In the genomic region with DNA sequence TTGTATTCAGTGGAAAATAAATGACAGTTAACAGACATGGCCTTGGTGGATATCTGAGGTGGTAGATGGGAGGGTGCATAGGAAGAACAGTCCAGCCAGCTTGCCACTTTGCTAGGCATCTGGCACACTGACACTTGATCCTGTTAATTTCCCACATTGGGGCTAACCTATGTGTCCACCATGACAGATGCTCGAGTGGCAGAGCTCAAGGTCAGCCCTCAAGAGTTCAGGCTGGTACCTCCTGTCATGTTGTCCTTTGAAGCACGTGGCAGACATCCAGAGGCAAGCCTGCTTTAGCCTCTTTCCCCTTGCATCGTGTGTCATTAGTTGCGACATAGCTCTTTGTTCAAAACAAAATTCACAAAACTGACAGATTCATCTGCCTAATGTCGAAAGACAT, we compare ENCODE assay signal across 13 mouse cellular contexts.
A peak's percentile ranks its signal among the peaks of the same experiment; 100 is the strongest.
DNase-seq lines count a peak whose midpoint lies in the region; ATAC-seq and TF ChIP-seq lines count a peak whose summit lies in the region.
"Had no signal": no experiment of that assay in that cellular context is flagged by ENCODE, and none has a peak within 500 bp of the region (broad histone marks: within the 10 kb centered on the region; RNA-seq: fewer than 3 reads in every experiment).

No protein-coding gene starts in this region.

- peak overlapping the region; percentile 31; the same call in 1 of the 2 replicates for H3K27ac ChIP-seq in midbrain, embryonic 13.5 days
- no peak overlapping the region for H3K27ac ChIP-seq in midbrain, embryonic 11.5 days (ENCODE audit: low read depth, low read length)
- no peak overlapping the region for H3K27ac ChIP-seq in hindbrain, embryonic 12.5 days
- H3K27ac ChIP-seq in kidney, embryonic 16.5 days (ENCODE audit: low read length): no peak overlapping the region
- H3K27ac ChIP-seq: kidney, postnatal 0 days had no signal

- H3K9ac ChIP-seq in midbrain, embryonic 13.5 days (replicated peaks): no peak overlapping the region
- H3K9ac ChIP-seq in midbrain, embryonic 11.5 days (ENCODE audit: low read length): no peak overlapping the region
- H3K9ac ChIP-seq in hindbrain, embryonic 12.5 days: no peak overlapping the region
- H3K9ac ChIP-seq in kidney, embryonic 16.5 days (replicated peaks; ENCODE audit: low read length): no peak overlapping the region

- TF ChIP-seq CTCF in brain, embryonic 14.5 days (IDR thresholded peaks at IDR 0.05; ENCODE audit: borderline replicate concordance, extremely low read depth, insufficient read depth, insufficient read length): no peak

- no peaks in the 10 kb centered on the region for H3K27me3 ChIP-seq in midbrain, embryonic 13.5 days
- no peaks in the 10 kb centered on the region for H3K27me3 ChIP-seq in midbrain, embryonic 11.5 days (ENCODE audit: control insufficient read depth, insufficient read depth, low read length)
- no peaks in the 10 kb centered on the region for H3K27me3 ChIP-seq in hindbrain, embryonic 12.5 days
- H3K27me3 ChIP-seq in kidney, embryonic 16.5 days (ENCODE audit: insufficient read depth, low read length): no peaks in the 10 kb centered on the region

- no peak overlapping the region for H3K4me3 ChIP-seq in midbrain, embryonic 13.5 days (replicated peaks)
- H3K4me3 ChIP-seq in midbrain, embryonic 11.5 days (ENCODE audit: low read depth, low read length): no peak overlapping the region
- H3K4me3 ChIP-seq in hindbrain, embryonic 12.5 days: no peak overlapping the region
- no peak overlapping the region for H3K4me3 ChIP-seq in kidney, embryonic 16.5 days (ENCODE audit: low read length)

- H3K4me2 ChIP-seq in midbrain, embryonic 13.5 days (replicated peaks): no peak overlapping the region
- H3K4me2 ChIP-seq in midbrain, embryonic 11.5 days: no peak overlapping the region
- H3K4me2 ChIP-seq in hindbrain, embryonic 12.5 days (replicated peaks): no peak overlapping the region
- H3K4me2 ChIP-seq in kidney, embryonic 16.5 days (replicated peaks; ENCODE audit: low read depth, low read length): no peak overlapping the region
- H3K4me2 ChIP-seq: liver, embryonic 11.5 days had no signal

- no peaks in the 10 kb centered on the region for H3K36me3 ChIP-seq in midbrain, embryonic 13.5 days
- no peaks in the 10 kb centered on the region for H3K36me3 ChIP-seq in midbrain, embryonic 11.5 days (ENCODE audit: control insufficient read depth, insufficient read depth, low read length)
- no peaks in the 10 kb centered on the region for H3K36me3 ChIP-seq in hindbrain, embryonic 12.5 days
- H3K36me3 ChIP-seq in kidney, embryonic 16.5 days (ENCODE audit: insufficient read depth, low read length): no peaks in the 10 kb centered on the region

- no peaks in the 10 kb centered on the region for H3K9me3 ChIP-seq in midbrain, embryonic 13.5 days
- H3K9me3 ChIP-seq in midbrain, embryonic 11.5 days (ENCODE audit: control insufficient read depth, low read length): no peaks in the 10 kb centered on the region
- H3K9me3 ChIP-seq in hindbrain, embryonic 12.5 days (replicated peaks): no peaks in the 10 kb centered on the region
- H3K9me3 ChIP-seq in kidney, embryonic 16.5 days (ENCODE audit: low read length): no peaks in the 10 kb centered on the region

- WGBS in midbrain, embryonic 13.5 days: 59% methylated on average over 5 of the region's 5 CpGs
- WGBS in midbrain, embryonic 11.5 days: 75% methylated on average over 5 of the region's 5 CpGs
- WGBS in hindbrain, embryonic 12.5 days: 47% methylated on average over 5 of the region's 5 CpGs
- 60% methylated on average over 5 of the region's 5 CpGs for WGBS in kidney, embryonic 16.5 days

- no peak for DNase-seq in midbrain, embryonic 11.5 days (ENCODE audit: low spot score, missing footprints)
- peak; percentile 77 for DNase-seq in brain, embryonic 14.5 days (ENCODE audit: low read depth)
- peak; percentile 54 for DNase-seq in retina, postnatal 1 day
- no peak for DNase-seq in ovary, postnatal 14 days (ENCODE audit: low spot score)
- DNase-seq: cerebellum, postnatal 36 days; heart, postnatal 36 days; layer of hippocampus, postnatal 36 days had no signal

- H3K4me1 ChIP-seq in midbrain, embryonic 13.5 days (replicated peaks): 0 out of 2 replicates have a peak, but pooled peaks cover 2% of the 10 kb centered on the region
- no peaks in the 10 kb centered on the region for H3K4me1 ChIP-seq in midbrain, embryonic 11.5 days (ENCODE audit: control insufficient read depth, insufficient read depth, low read length)
- H3K4me1 ChIP-seq in hindbrain, embryonic 12.5 days: no peaks in the 10 kb centered on the region
- no peaks in the 10 kb centered on the region for H3K4me1 ChIP-seq in kidney, embryonic 16.5 days (ENCODE audit: insufficient read depth, low read length)

- TF ChIP-seq POLR2A in brain, embryonic 14.5 days (IDR thresholded peaks at IDR 0.05; ENCODE audit: borderline replicate concordance, extremely low read depth, insufficient read depth, insufficient read length, poor library complexity, severe bottlenecking): no peak

- ATAC-seq in midbrain, embryonic 13.5 days: peak; percentile 67; the same call in 1 of the 2 replicates
- no peak for ATAC-seq in midbrain, embryonic 11.5 days (ENCODE audit: low FRiP score)
- peak; percentile 54 for ATAC-seq in hindbrain, embryonic 12.5 days (ENCODE audit: low FRiP score)
- no peak for ATAC-seq in kidney, embryonic 16.5 days (ENCODE audit: low FRiP score, low TSS enrichment)
- ATAC-seq: lung, postnatal 0 days had no signal

Comparison
In these comparisons a context has a peak if more than half of its experiments do, and no peak if none do; other contexts are left out.
1. ATAC-seq: peak in midbrain, embryonic 13.5 days (single experiment) and hindbrain, embryonic 12.5 days (single experiment); none in midbrain, embryonic 11.5 days (single experiment) and kidney, embryonic 16.5 days (single experiment).
2. DNase-seq: peak in brain, embryonic 14.5 days (single experiment) and retina, postnatal 1 day (single experiment); none in midbrain, embryonic 11.5 days (single experiment) and ovary, postnatal 14 days (single experiment).